Mouse (Mus musculus) NIH3T3 (cell line): Measurements from ENCODE around the gene Tmem184b.

ENCODE experiments used
- DNase-seq: peaks from one replicate; pipeline ENCODE4 v3.0.0-alpha.2; 2012; ENCODE audit warnings: low read depth

Gene Tmem184b

DNA sequence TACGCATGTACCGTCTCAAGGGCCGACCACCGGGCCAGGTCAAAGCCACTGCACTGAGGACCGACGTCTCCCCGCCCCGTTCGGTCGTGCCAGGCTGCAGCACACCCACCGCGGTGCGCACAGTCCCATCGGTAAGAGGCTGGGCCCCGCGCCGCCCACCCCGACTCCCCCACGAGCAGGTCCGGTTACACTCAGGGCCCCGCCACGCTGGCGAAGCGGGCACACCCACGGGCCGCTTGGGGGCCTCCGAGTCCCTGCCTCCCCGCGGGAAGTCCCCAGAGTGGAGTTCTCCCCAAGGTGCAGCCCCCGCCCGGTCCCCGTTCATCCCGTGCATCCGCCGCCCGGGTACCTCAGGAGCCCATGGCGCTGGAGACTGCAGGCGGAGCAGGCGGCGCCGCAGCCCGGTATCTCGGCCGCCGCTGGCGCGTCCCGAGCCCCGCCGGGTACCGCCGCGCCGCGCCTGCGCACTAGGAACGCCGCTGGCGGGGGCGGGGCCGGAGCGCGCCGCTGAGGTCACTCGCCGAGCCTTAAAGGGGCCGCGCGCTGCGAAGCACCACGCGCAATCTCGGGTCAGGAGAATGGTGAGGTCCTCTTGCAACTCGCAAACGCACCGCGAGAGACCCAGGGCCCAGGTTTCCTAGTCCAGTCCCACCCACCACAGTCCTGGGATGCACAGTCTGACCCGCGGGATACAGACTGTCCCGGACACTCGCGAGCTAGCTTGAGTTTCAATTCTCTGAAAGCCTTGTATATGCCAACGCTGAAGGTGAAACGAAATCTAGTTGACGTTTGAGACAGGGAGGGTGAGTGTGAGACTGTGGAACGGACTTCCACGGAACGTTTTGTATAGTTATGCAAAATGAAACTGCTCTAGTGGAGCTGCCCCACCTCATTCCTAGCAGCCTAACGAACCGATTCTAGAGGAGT lies at the start of gene Tmem184b:
Gene Tmem184b, minus strand, starts transcription at position 734 of the 927 bp plus-strand sequence.
- peak; percentile 91 for DNase-seq

DNA sequence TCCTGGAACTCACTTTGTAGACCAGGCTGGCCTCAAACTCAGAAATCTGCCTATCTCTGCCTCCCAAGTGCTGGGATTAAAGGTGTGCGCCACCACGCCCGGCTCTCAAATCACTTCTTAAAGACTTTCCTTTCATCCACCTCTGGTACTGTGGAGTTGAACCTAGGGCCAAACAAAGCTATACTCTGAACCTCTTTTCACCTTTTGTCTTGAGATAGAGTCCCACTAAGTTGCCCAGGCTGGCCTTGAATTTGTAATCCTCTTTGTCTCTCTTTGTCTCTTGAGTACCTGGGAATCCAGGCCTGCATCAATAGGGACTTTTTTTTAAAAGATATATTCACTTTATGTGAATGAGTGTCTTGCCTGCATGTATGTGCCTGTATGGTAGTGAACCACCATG lies 44.7 kb upstream of the Tmem184b start:
- no peak for DNase-seq

DNA sequence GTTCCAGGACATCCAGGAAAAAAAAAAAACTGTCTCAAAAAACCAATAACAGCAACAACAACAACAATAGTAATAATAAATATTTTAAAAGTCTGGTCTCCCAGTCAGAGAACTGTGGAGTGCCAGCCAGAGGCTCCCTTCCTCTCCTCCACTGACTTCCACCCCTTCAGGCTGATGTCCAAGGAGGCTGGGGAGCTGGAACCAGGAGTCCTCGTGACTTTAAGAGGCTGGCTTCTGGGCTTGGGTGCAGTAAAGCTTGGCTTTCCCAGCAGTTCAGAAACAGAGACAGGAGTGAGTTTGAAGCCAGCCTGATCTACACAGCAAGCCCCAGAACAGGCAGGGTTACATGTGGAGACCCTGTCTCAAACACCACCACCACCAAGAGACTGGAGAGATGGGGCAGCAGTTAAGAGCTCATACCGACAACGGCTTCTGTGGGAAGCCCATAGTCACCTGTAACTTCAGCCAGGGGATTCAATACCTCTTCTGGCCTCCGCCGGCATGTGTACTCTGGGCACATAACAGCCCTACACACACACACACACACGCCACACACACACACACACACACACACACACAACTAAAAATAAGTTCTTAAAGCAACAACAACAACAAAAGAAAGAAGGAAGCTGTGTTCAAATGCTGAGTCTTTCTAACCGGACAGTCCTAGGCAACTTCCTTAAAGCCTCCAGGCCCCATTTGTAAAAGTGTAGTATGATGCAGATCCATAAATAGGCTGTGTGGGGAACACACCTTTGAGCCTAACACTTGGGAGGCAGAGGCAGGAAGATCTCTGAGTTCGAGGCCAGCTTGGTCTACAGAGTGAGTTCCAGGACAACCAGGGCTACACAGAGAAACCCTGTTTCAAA lies 42.7 kb upstream of the Tmem184b start:
- peak; percentile 57 for DNase-seq

DNA sequence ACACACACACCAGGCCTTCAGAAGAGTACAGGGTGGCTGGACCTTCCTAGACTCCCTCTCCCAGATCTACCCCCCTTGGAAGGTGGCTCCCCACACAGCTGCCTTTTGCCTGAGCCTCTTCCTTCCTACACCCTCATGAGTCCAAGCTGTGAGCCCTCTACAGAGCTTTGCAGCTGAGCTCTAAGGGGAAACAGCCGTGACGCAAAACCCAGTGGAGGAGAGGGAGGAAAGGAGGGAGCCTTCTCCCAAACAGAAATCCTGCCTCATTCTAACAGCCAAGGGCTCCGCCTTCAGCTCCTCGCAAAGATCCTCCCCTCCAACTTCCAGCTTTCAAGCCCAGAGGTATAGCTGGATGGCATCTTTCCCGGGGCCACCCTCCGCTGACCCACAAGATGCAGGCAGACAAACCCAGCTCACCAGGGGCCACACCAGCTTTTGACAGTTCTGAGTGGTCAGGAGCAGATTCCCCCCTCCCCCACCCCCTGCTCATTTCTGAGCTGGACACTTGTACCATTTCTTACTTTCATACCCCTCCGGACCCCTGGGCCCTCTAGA lies 40.6 kb upstream of the Tmem184b start:
- no peak for DNase-seq

DNA sequence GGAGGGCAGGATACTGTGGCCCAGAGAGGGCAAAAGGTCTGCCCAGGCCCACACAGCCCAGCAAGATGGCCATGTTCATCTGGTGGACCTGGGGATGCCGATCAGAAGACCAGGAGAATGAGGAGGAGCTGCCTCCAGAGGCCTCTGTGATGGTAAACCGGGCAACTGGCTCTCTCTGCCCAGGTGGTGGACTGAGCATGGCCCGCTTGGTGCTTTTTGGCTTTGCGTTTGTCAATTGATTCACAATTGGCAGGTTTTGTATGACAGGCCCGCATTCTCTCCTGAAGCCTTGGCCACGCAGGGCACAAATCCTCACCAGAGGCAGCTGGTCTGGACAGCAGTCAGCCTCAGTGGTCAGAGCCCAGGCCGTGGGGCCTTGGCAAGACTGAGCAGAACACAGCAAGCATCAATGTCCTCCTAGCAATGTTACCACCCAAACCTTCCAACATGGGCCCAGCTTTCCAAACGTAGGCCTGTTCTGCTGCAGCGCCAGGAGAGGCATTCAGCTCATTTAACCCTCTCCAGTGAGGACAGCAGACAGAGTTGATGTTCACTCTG lies 39.7 kb upstream of the Tmem184b start:
- DNase-seq: no peak

DNA sequence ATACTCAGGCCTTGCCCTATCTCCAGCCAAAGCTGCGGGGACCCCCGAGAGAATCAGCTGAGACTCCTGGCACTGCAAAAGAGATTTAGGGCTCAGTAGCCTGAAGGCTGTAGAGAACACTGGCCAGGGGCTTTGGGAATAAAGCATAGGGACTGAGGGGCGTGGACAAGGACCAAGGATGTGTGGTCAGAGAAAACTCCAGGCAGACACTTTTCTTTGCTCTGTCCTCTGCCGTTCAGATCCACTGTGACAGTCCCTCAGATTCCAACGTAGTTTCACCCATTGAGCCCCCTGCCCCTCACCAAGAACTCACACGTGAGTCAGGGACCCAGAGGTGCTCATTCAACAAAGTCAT lies 38.9 kb upstream of the Tmem184b start:
- no peak for DNase-seq

DNA sequence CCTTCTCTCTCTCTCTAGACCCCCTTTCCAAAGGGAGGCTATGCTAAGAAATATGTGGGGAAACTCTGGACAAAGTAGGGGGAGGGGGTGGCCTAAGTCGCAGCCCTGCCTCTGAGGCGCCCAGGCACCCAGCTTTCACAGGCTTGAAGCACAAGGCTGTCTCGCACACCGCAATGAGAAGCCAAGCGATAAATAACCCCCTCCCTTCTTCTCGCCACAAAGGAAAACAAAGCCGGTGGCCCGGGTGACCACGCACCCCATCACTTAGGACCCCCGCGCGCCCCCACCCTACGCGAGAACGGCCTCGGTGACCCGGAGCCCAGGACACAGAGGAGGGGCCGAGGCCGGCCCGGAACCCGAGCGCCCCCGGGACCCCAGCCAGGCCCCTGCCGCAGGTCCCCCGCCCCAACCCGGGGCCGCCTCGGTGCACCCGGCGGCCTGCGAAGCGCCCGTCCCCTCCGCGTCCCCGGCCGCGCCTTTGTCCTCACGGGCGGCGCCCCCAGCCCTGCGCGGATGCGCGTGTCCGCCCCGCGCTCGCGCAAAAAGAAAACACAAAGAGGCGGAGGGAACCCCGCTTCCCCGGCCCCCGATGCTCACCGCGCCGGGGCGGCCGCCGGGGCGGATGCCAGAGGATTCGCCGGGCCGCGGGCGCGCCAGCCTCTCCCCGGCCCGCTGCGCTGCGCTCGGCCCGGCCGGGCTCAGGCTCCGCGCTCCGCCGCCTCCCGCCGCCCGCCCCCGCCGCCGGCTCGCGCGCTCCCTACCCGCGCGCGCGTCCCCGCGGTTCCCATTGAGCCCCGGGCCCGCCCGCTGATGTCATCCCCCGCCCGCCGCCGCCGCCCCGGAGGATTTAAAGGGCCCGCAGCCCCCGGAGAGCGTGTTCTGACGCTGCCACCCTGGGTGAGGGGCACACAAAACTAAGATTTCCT lies 38.2 kb upstream of the Tmem184b start:
- DNase-seq: peak; percentile 88

DNA sequence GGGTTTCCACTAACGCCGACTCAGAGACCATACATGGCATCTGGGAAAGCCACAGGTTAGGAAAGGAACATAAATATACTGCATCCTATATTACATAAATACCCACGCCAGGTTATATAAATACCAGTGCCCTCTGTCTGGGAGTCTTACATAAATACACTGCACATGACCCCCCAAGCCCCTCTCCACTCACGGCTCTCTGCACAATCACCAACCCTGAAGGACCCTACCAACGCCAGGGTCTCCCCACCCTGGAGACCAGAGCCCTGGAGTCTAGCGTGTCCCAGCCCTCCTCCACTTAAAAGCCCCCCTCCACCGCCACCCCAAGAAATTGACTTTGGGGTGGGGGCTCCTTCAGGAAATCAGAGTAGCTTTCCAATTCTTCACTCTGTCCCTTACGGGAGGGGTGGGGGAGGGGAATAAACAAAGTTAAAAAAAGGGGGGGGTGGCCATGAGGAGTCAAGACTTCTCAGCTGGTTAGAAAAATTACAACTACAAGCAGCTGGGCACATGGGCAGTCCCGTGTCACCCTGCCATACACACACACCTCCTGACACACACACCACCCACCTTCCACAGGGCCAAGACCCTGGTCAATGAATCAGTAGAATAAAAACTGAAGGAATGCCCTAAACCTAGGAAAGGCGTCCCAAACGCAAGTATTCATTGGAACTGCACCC lies 37.4 kb upstream of the Tmem184b start:
- DNase-seq: peak; percentile 31

DNA sequence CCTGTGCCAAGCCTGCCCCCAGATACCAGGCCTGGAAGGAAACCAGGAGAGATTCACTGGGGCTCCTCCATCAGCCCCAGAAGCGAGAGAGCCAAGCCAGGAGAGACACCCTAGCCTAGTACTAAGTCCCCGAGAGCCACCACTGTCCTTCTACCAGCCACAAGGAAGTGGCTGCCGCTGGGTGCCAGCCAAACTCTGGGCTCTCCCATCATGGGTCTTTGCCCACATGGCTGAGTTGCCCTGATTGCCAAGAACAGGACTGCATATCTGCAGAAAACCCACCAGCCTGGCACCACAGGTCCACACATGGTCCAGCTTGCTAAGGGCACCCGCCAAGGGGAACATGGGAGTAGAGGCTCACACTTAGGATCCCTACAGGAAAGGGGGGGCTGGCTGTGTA lies 36.9 kb upstream of the Tmem184b start:
- no peak for DNase-seq

DNA sequence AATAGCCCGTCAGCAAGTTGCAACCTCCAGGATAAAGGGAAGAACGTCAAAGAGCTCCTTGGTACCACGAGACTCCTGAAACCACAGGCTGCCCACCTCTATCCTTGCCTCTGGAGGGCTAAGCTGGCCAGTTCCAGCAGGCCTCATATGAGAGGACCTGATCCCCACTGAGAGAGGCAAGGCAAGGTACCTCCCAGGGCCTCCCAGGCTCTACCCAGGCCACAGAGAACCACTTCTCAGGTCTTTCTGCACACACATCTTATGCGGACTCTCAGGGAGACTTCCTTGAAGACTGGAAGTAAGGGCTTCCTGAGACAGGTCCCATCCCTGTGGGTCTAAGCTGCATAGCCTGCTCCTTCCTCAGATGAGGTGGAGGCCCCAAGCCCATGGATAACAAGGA lies 36.0 kb upstream of the Tmem184b start:
- no peak for DNase-seq

DNA sequence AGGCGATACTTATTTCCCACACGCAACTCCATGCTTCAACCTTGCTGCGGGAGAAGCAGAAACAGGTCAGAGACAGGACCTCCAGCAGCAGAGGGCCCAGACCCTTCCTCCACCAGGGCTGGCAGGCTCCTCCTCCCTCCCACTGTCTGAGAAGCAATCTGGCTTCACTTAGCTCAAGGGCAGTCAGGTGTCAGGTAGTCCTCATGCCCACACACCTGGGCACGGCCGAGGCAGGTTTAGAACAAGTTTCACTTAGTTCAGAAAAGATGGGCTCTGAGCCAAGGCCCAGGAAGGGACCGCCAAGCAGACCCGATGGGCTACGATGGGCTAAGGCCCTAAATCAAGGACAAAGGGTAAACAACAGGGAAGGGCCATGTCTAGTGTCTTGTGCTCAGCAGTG lies 35.4 kb upstream of the Tmem184b start:
- DNase-seq: no peak

DNA sequence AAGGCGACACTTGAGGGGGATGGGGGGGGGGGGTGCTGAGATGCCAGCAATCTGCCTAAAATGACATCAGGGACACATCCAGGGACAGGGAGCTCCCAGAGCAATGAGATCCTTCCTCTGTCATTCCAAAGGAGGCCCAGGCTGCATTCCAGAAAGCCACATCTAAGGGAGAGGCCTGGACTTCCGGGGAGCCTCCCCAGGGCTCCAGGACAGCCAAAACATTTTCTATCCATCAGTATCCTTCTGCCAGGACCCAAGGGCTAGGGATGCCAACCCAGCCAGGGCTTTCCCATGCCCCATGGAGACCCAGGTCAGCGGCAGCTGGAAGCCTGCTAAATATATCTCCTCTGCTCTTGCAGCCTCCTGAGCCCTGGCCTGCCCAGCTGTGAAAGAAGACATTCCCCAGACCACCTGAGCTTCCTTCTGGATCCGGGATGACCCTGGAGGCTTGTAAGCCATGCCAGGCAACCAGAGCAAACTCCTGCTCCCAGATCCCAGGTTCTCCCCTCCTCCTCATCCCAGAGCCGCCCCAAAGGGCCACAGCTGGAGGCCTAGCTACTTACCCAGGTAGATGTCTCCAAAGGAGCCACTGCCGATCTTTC lies 34.9 kb upstream of the Tmem184b start:
- no peak for DNase-seq

DNA sequence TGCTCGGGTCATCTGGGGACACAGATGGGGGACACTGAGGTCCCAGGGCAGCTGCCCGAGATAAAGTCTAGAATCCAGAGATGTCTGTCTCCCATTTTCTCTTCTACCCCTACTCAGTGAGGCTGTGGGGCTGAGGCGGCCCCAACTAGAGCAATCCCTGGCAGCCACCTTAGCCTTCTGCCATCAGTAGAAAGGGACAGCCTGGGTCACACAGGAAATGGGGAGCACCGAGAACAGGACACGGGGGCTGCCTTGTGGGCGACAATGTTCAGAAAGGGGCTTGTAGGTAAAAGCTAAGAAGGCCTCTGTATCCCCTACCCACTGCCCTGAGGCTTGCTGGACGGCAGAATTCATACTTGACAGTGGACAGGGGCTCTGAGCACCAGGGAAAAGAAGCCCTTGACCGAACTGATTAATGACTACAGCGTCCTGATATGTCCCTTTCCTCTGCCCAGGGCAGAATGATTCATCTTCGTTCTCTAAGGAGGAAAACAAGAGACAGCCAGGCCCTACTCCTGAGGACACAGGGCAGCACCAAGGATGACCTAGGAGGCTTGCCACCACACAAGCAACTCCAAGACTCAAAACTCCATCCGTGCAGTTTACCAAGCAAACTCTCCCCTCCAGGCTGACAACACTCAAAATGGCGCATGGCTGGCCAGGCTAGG lies 34.3 kb upstream of the Tmem184b start:
- no peak for DNase-seq

DNA sequence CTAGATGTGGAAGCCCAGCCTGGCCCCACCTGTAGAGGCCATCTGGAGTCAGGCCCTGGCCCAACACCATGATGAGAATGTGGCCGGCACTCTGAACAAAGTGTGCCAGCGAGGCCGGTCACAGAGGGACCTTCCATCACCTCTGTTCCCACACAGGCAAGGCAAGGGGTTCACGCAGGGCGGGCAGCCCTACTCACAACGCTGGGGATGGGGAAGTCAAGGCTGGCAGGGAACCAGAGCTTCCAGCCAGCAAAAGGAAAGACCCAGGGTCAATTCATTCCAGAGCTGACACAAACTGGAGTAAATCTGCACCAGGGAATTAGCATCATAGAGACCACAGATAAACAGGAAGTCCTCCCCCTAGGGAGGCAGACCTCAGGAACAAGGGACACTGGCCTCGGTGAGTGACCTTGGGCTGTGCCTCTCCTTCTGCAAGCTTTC lies 33.1 kb upstream of the Tmem184b start:
- no peak for DNase-seq

DNA sequence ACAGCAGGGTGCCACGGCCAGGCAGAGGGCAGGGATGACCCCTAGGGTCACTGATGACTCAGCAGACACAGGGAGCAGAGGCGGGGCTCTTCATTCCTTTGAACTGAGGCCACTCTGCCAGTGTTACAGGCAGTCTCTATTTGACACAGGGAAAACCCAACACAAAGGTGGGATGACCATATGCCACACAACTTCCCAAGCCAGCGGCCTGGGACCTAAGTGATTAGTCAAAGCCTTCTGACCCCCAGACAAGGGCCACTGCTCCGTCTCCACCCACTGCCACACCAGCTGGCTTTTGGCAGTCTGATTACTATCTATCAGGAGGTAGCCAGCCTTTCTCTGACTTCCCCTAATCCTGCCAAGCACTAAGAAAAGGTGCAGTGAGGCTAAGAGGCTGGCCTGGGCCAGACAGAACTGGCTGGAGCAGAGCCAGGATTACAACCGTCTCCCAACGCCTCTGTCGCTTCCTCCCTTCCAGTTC lies 31.9 kb upstream of the Tmem184b start:
- no peak for DNase-seq

DNA sequence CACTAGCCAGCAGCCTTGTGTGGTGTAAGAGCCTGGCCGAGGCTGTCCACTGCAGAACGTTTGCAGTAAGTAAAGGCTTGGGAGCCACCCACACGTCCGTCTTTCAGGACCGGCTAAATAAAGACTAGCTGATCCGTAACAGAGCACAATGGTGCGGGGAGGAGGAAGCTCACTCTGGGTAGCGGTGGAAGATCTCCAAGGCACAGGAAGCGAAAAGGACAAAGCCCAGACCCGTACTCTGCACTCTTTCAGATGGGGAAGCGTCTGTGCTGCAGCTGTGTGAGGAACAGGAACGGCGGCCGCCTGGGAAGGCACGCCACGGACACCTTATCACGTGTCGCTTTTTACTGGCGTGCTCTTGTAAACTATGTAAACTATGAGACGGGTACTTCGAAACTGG lies 29.5 kb upstream of the Tmem184b start:
- DNase-seq: no peak

DNA sequence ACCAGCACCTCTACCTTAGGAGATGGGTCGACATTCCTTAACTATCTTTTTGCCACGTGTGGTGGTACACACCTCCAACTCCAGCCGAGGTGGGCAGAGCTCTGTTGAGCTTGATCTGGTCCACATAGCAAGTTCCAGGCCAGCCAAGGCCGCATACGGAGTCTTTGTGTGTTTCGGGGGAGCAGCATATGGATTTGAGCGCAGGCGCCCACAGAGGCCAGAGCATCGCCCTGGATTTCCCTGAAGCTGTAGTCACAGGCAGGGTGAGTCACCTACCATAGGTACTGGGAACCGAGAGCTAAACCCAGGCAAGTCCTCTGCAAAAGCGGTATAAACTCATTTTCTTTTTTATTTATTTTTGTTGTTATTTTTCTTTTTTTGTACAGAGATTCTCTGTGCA lies 29.0 kb upstream of the Tmem184b start:
- DNase-seq: no peak

DNA sequence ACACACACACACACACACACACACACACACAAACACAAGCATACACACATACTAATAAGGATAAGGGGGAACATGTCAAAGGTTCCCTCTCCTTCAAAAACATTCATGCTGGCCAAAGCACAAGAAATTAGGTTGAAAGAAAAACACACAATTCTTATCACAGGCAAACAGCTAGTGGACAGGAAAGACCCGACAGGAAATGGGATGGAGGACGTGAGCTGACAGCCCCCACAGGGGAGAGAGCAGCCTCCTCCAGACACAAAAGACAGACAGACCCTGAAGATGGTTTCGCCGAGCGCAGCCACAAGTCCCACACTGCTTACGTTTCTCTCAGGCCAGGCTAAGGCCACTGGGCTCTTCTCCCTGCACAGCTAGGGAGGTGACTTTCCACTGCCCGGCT lies 28.6 kb upstream of the Tmem184b start:
- no peak for DNase-seq

DNA sequence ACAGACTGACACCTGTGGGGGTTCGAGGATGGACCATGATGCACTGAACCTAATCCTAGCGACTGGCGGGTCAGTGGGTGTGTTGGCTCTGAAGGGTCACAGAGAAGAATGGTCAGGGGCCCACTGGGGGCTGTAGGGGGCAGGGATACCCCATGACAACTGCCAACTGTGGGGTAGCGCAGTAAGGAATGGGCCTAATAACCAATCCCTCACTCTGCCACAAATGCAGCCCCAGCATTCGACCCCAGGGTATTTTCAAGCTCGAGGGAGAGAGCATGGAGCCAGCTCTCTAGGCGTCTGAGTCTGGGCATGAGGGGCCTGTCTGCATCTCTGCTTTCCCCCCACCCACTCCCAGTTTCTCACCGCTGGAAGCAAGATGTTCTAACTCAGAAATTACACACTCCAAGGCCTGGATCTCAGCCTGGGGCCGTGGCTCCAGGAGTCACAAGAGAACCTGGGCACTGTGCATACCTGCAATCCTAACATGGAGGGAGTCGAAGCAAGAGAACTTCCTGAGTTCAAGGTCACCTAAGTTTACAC lies 27.2 kb upstream of the Tmem184b start:
- no peak for DNase-seq
